Mouse (Mus musculus) spleen, adult 2 months (tissue): Measurements from ENCODE around the gene Lamc3. TPM values are rescaled to one million over a fixed set of nuclear protein-coding genes. Genes with fewer than 3 reads are reported as not detected.
A peak's percentile ranks its signal among the peaks of the same experiment; 100 is the strongest.

Experiments used
- DNase-seq, 2 experiments: peaks; one replicate each; pipeline versions ENCODE4 v3.0.0 to v3.0.0-alpha.2; 2012 to 2021; ENCODE audit warnings: low spot score in 2 of 2, low read depth in 1 of 2
- H3K27ac ChIP-seq: fragments of 200-500 bp; 2 replicates; pipeline ENCODE4 v1.5.1; 2012; ENCODE audit warnings: low read length, inconsistent platforms; ENCODE audit not compliant: insufficient read depth
- H3K27me3 ChIP-seq: fragments of 200-500 bp; 2 replicates; pipeline ENCODE4 v1.6.1; 2012; ENCODE audit warnings: mild to moderate bottlenecking, moderate library complexity, low read length, inconsistent platforms; ENCODE audit not compliant: control insufficient read depth, insufficient read depth
- H3K36me3 ChIP-seq: fragments of 200-500 bp; 2 replicates; pipeline ENCODE4 v1.6.1; 2012; ENCODE audit warnings: mild to moderate bottlenecking, low read length, inconsistent platforms; ENCODE audit not compliant: control insufficient read depth, insufficient read depth
- H3K4me1 ChIP-seq: fragments of 200-500 bp; 2 replicates; pipeline ENCODE4 v1.6.1; 2011; ENCODE audit warnings: inconsistent platforms; ENCODE audit not compliant: control insufficient read depth, insufficient read depth, insufficient read length
- H3K4me3 ChIP-seq: fragments of 200-500 bp; 2 replicates; pipeline ENCODE4 v1.5.1; 2011; ENCODE audit warnings: mild to moderate bottlenecking, inconsistent platforms; ENCODE audit not compliant: insufficient read depth, insufficient read length; ENCODE audit errors: extremely low read depth
- CTCF ChIP-seq: fragments of 200-500 bp; IDR thresholded peaks from 2 replicates; pipeline ENCODE4 v1.5.1; 2011; ENCODE audit warnings: mild to moderate bottlenecking, inconsistent platforms; ENCODE audit not compliant: insufficient read depth, insufficient read length, insufficient replicate concordance; ENCODE audit errors: extremely low read depth
- POLR2A ChIP-seq: fragments of 200-500 bp; IDR thresholded peaks from 2 replicates; pipeline ENCODE4 v1.6.1; 2011; ENCODE audit warnings: low read depth, low read length, inconsistent platforms
- WGBS: fragments of 180-500 bp; shearing (Covaris S2); methylation state at CpG from one replicate; pipeline ENCODE4 v1.1.7; 2018; 5-methylcytosine and 5-hydroxymethylcytosine counted together
- polyA plus RNA-seq: library from polyadenylated mRNA; depleted of rRNA; stranded (reverse); fragments of >200 nt; gene quantifications from 2 replicates; pipeline ENCODE4 v1.2.3, GENCODE M21; 2012

The Lamc3 gene
- polyA plus RNA-seq, 1 experiment, result 2.1 TPM

- no peak overlapping the region for H3K4me3 ChIP-seq
- no peaks in the 10 kb centered on the region for H3K4me1 ChIP-seq
- WGBS, result 93% methylated on average over 7 of the region's 7 CpGs
- no peaks in the 10 kb centered on the region for H3K36me3 ChIP-seq
- TF ChIP-seq CTCF (no peak), POLR2A (no peak)
- no peak for DNase-seq
- H3K27me3 ChIP-seq, result no peaks in the 10 kb centered on the region
- H3K27ac ChIP-seq, result no peak overlapping the region
Measured at GRCm38 (mm10) chr2:31963491-31963890, 76.4 kb downstream of the Lamc3 start.

- no peaks in the 10 kb centered on the region for H3K4me1 ChIP-seq
- DNase-seq, result no peak
- no peak overlapping the region for H3K4me3 ChIP-seq
- no peak for TF ChIP-seq CTCF
- no peak for TF ChIP-seq POLR2A
- H3K27ac ChIP-seq, result no peak overlapping the region
- H3K27me3 ChIP-seq, result no peaks in the 10 kb centered on the region
- WGBS, result 90% methylated on average over 3 of the region's 3 CpGs
- no peaks in the 10 kb centered on the region for H3K36me3 ChIP-seq
Measured at GRCm38 (mm10) chr2:31964191-31964590, 77.1 kb downstream of the Lamc3 start.

GRCm38 (mm10) chr2:31965110-31965509, 78.0 kb downstream of the Lamc3 start:
- H3K36me3 ChIP-seq, result no peaks in the 10 kb centered on the region
- peak; percentile 14 to 48 for DNase-seq
- H3K27ac ChIP-seq, result no peak overlapping the region
- no peak for TF ChIP-seq POLR2A
- peak; percentile 58; the same call in 1 of the 2 replicates for TF ChIP-seq CTCF
- no peak overlapping the region for H3K4me3 ChIP-seq
- no peaks in the 10 kb centered on the region for H3K27me3 ChIP-seq
- H3K4me1 ChIP-seq, result no peaks in the 10 kb centered on the region

GRCm38 (mm10) chr2:31966801-31967200, 79.7 kb downstream of the Lamc3 start:
- no peak for DNase-seq
- Histone ChIP-seq H3K4me3 (no peak overlapping the region), H3K27ac (no peak overlapping the region), H3K4me1 (no peaks in the 10 kb centered on the region), H3K36me3 (no peaks in the 10 kb centered on the region), H3K27me3 (no peaks in the 10 kb centered on the region)
- TF ChIP-seq POLR2A, result no peak
- no peak for TF ChIP-seq CTCF
- 84% methylated on average over 8 of the region's 8 CpGs for WGBS

GRCm38 (mm10) chr2:31972589-31972988, 85.5 kb downstream of the Lamc3 start:
- no peak for DNase-seq
- H3K4me1 ChIP-seq, result peaks cover 5% of the 10 kb centered on the region; the same call in 1 of the 2 replicates
- H3K4me3 ChIP-seq, result no peak overlapping the region
- H3K36me3 ChIP-seq, result peaks cover under 1% of the 10 kb centered on the region; the same call in 1 of the 2 replicates
- no peak overlapping the region for H3K27ac ChIP-seq
- 81% methylated on average over 4 of the region's 4 CpGs for WGBS
- TF ChIP-seq POLR2A (no peak), CTCF (no peak)
- no peaks in the 10 kb centered on the region for H3K27me3 ChIP-seq

GRCm38 (mm10) chr2:31974141-31974808, 87.2 kb downstream of the Lamc3 start, which contains the start of gene Nup214:
Nup214 (plus strand) TSS chr2:31974436.
- peak; percentile 97 to 99 for DNase-seq
- TF ChIP-seq CTCF (no peak), POLR2A (peak; percentile 38)
- under 1% methylated on average over 57 of the region's 60 CpGs for whole genome bisulfite sequencing

GRCm38 (mm10) chr2:31974809-31975371, 87.8 kb downstream of the Lamc3 start:
- Histone ChIP-seq H3K36me3 (peaks cover 10% of the 10 kb centered on the region), H3K4me1 (peaks cover 5% of the 10 kb centered on the region; the same call in 1 of the 2 replicates), H3K27ac (peak overlapping the region; percentile 55; the same call in 1 of the 2 replicates), H3K4me3 (peak overlapping the region; percentile 76), H3K27me3 (no peaks in the 10 kb centered on the region)
- TF ChIP-seq POLR2A (no peak), CTCF (no peak)
- DNase-seq, result no peak
- 8% methylated on average over 13 of the region's 13 CpGs for WGBS

More at GRCm38 (mm10) chr2:31974141-31974808, 87.2 kb downstream of the Lamc3 start, which contains the start of gene Nup214:
- H3K27me3 ChIP-seq, result no peaks in the 10 kb centered on the region
- peak within 1 kb of the TSS; percentile 55 for H3K27ac ChIP-seq
- H3K36me3 ChIP-seq, result peaks cover 8% of the 10 kb centered on the region
- peaks cover 5% of the 10 kb centered on the region; the same call in 1 of the 2 replicates for H3K4me1 ChIP-seq
- peak within 1 kb of the TSS; percentile 76 for H3K4me3 ChIP-seq
